Mouse (Mus musculus) CD4-positive, CD25-positive, alpha-beta regulatory T cell, adult 2 months (primary cell): ENCODE data around the gene Gabbr1.

Experiments
- DNase-seq: peaks from one replicate; pipeline ENCODE4 v3.0.0-alpha.2; 2012; ENCODE audit warnings: low read depth, low spot score

Gabbr1 gene

GRCm38 (mm10) chr17:37044651-37045244, 1.0 kb upstream of the Gabbr1 start:
- peak; percentile 8 for DNase-seq

- peak; percentile 65 for DNase-seq
Observed at GRCm38 (mm10) chr17:37046312-37047112, 746 bp downstream of the Gabbr1 start.

GRCm38 (mm10) chr17:37047332-37047976, 1.7 kb downstream of the Gabbr1 start:
- DNase-seq: peak; percentile 5

- peak; percentile 62 for DNase-seq
Observed at GRCm38 (mm10) chr17:37047981-37048380, 2.2 kb downstream of the Gabbr1 start.

- peak; percentile 7 for DNase-seq
Observed at GRCm38 (mm10) chr17:37048383-37048782, 2.6 kb downstream of the Gabbr1 start.

- DNase-seq: peak; percentile 66
Observed at GRCm38 (mm10) chr17:37049570-37050310, 4.0 kb downstream of the Gabbr1 start.

GRCm38 (mm10) chr17:37050399-37050798, 4.6 kb downstream of the Gabbr1 start:
- DNase-seq: peak; percentile 58

GRCm38 (mm10) chr17:37050876-37051275, 5.1 kb downstream of the Gabbr1 start:
- peak; percentile 3 for DNase-seq

- DNase-seq: no peak
Observed at GRCm38 (mm10) chr17:37051745-37052144, 6.0 kb downstream of the Gabbr1 start.

- no peak for DNase-seq
Observed at GRCm38 (mm10) chr17:37056957-37057356, 11.2 kb downstream of the Gabbr1 start.

- no peak for DNase-seq
Observed at GRCm38 (mm10) chr17:37061435-37061834, 15.7 kb downstream of the Gabbr1 start.

- DNase-seq: no peak
Observed at GRCm38 (mm10) chr17:37062101-37062641, 16.4 kb downstream of the Gabbr1 start.

- DNase-seq: no peak
Observed at GRCm38 (mm10) chr17:37063063-37063462, 17.3 kb downstream of the Gabbr1 start.

GRCm38 (mm10) chr17:37063686-37064495, 18.1 kb downstream of the Gabbr1 start:
- no peak for DNase-seq

GRCm38 (mm10) chr17:37065993-37066392, 20.2 kb downstream of the Gabbr1 start:
- no peak for DNase-seq

GRCm38 (mm10) chr17:37067861-37068260, 22.1 kb downstream of the Gabbr1 start:
- no peak for DNase-seq

- DNase-seq: no peak
Observed at GRCm38 (mm10) chr17:37070121-37070520, 24.4 kb downstream of the Gabbr1 start.

- DNase-seq: no peak
Observed at GRCm38 (mm10) chr17:37072080-37072729, 26.4 kb downstream of the Gabbr1 start.

- no peak for DNase-seq
Observed at GRCm38 (mm10) chr17:37072730-37073276, 27.0 kb downstream of the Gabbr1 start.

- no peak for DNase-seq
Observed at GRCm38 (mm10) chr17:37075181-37075580, 29.4 kb downstream of the Gabbr1 start.
